Mouse (Mus musculus) thymus, adult 18-20 months (tissue): ENCODE measurements around the gene Pnpla1.
"Not testable (repeated sequence)": the region's sequence is repeated elsewhere in the genome, so short reads cannot be mapped to it uniquely, and the experiment has no call there.

Source experiments
- DNase-seq, 2 experiments: peaks; one replicate each; pipeline ENCODE4 v3.0.0; 2022; ENCODE audit warnings: mixed read lengths in 2 of 2

Gene Pnpla1

GRCm38 (mm10) chr17:28858205-28858604, at the start of gene Pnpla1:
Gene Pnpla1 (plus strand): TSS chr17:28858411.
- no peak for DNase-seq

GRCm38 (mm10) chr17:28808714-28809113, 49.5 kb upstream of the Pnpla1 start:
- no peak for DNase-seq

- DNase-seq = no peak
These were observed 48.9 kb upstream of the Pnpla1 start for GRCm38 (mm10) chr17:28809175-28809831.

GRCm38 (mm10) chr17:28812345-28812744, 45.9 kb upstream of the Pnpla1 start:
- no peak for DNase-seq

GRCm38 (mm10) chr17:28814529-28815097, 43.6 kb upstream of the Pnpla1 start:
- DNase-seq = no peak

- DNase-seq = no peak
These were observed 42.7 kb upstream of the Pnpla1 start for GRCm38 (mm10) chr17:28815384-28816004.

GRCm38 (mm10) chr17:28816326-28816725, 41.9 kb upstream of the Pnpla1 start:
- not testable (repeated sequence) for DNase-seq

- no peak for DNase-seq
These were observed 41.1 kb upstream of the Pnpla1 start for GRCm38 (mm10) chr17:28816875-28817811.

GRCm38 (mm10) chr17:28820189-28820588, 38.0 kb upstream of the Pnpla1 start:
- no peak for DNase-seq

GRCm38 (mm10) chr17:28823004-28823745, 35.0 kb upstream of the Pnpla1 start:
- no peak for DNase-seq

- DNase-seq = no peak
These were observed 34.5 kb upstream of the Pnpla1 start for GRCm38 (mm10) chr17:28823749-28824148.

GRCm38 (mm10) chr17:28824896-28825295, 33.3 kb upstream of the Pnpla1 start:
- no peak for DNase-seq

GRCm38 (mm10) chr17:28825359-28826041, 32.7 kb upstream of the Pnpla1 start:
- no peak for DNase-seq

GRCm38 (mm10) chr17:28827665-28828231, 30.5 kb upstream of the Pnpla1 start:
- DNase-seq = no peak

GRCm38 (mm10) chr17:28829120-28829519, 29.1 kb upstream of the Pnpla1 start:
- no peak for DNase-seq

- DNase-seq = no peak
These were observed 27.1 kb upstream of the Pnpla1 start for GRCm38 (mm10) chr17:28831065-28831464.

GRCm38 (mm10) chr17:28832040-28832439, 26.2 kb upstream of the Pnpla1 start:
- DNase-seq = no peak

GRCm38 (mm10) chr17:28832875-28833274, 25.3 kb upstream of the Pnpla1 start:
- DNase-seq = no peak

GRCm38 (mm10) chr17:28834676-28835075, 23.5 kb upstream of the Pnpla1 start:
- peak; percentile 20 to 31 for DNase-seq

GRCm38 (mm10) chr17:28837840-28838239, 20.4 kb upstream of the Pnpla1 start:
- DNase-seq = no peak

- DNase-seq = not testable (repeated sequence)
These were observed 16.3 kb upstream of the Pnpla1 start for GRCm38 (mm10) chr17:28841947-28842346.
